Mouse (Mus musculus) cerebellum, adult 2 months (tissue): ENCODE measurements at regions not wholly inside any gene's neighbourhood (a gene's known extent, or its start where the extent isn't known, plus 50 kb on each side); places are given as distances from the start of the nearest gene placed in this dataset.

Experiments
- CTCF ChIP-seq: fragments of 200-500 bp; IDR thresholded peaks from 2 replicates; pipeline ENCODE4 v1.5.1; 2011; ENCODE audit warnings: low read depth, mild to moderate bottlenecking, control low read depth, low read length, moderate library complexity, borderline replicate concordance; ENCODE audit not compliant: insufficient read depth
- POLR2A ChIP-seq: fragments of 200-500 bp; IDR thresholded peaks from 2 replicates; pipeline ENCODE4 v1.6.1; 2011; ENCODE audit warnings: low read length, control low read depth, borderline replicate concordance; ENCODE audit not compliant: insufficient read depth

DNA sequence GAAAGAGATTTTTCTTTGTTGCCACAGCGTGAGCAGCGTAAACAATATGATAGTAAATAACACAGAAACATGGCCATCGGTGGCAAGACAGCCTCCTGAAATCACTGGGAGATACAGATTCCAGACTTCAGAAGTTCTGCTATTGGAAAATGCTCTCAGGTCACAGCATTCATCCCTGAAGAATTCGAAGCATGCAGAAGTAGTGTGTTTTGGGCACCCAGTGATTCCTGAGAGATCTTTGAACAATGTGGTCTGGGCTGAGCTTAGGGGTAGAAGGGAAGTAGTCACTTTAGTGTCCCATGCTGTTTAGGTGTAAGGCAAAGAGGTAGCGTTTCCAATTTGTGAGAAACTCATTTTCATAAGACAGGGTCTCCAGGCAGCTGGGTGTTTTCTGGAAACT is 126.3 kb upstream of the Tom1l1 start:
- TF ChIP-seq CTCF (no peak), POLR2A (no peak)
